Mouse (Mus musculus): ENCODE data around the gene H2-DMa.

DNA sequence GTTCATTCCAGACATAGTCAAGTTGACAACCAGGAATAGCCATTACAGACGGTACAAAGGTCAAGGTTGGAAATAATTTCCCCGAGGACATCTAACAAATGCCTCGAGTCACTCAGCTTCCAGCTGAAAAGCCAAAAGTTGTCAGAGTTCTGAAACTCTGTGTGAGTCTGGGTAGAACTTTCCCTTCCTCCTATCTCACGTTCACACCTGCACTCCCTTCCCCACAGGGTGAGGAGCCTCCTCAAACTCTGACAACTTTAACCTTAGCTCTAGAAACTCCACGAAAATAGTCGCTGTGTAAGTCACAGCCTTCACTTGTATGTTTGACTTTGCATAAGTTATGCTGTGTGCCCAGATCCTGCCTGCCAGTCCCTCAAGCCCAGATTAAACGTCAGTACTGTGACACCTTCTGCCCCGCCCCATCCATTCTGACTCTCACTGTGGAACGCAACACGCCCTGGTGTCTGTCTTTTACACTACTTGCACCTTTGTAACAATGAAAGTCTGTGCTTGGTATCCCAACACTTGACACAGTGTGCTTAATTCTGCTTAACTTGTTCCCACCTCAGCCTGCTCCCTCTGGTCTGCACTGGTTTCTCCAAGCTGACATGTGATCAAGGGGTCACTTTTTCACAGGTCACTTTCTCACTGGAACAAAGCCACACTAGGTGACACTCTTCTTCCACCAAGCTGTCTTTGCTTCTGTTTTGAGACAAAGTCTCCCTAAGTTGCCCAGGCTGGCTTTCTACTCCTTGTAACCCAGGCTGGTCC, 20.4 kb upstream of the H2-DMa start:
- TF ChIP-seq POLR2A (IDR thresholded peaks at IDR 0.05; ENCODE audit: borderline replicate concordance, insufficient read depth, low read length) (no peak), CTCF (IDR thresholded peaks at IDR 0.05; ENCODE audit: borderline replicate concordance, insufficient read depth, low read depth, low read length) (no peak)
